Mouse (Mus musculus) embryonic stem cell, embryonic (primary cell): ENCODE measurements around the gene Unc13a.

ENCODE experiments used
- CTCF ChIA-PET, 4 experiments: fragments of 300-600 bp in 2 of 4; fragments of 350-600 bp in 2 of 4; sonication (Branson Sonifier 250); formaldehyde crosslinking; loops; one replicate each; lab custom pipeline; 2022; ENCODE audit warnings: inconsistent platforms in 2 of 4; lab: Charles Lee
- POLR2A ChIA-PET, 4 experiments: fragments of 300-600 bp in 2 of 4; fragments of 350-600 bp in 2 of 4; sonication (Branson Sonifier 250); formaldehyde crosslinking; loops; one replicate each; lab custom pipeline; 2022; ENCODE audit warnings: antibody characterized with exemption in 4 of 4, inconsistent platforms in 1 of 4; lab: Charles Lee

The Unc13a gene

DNA sequence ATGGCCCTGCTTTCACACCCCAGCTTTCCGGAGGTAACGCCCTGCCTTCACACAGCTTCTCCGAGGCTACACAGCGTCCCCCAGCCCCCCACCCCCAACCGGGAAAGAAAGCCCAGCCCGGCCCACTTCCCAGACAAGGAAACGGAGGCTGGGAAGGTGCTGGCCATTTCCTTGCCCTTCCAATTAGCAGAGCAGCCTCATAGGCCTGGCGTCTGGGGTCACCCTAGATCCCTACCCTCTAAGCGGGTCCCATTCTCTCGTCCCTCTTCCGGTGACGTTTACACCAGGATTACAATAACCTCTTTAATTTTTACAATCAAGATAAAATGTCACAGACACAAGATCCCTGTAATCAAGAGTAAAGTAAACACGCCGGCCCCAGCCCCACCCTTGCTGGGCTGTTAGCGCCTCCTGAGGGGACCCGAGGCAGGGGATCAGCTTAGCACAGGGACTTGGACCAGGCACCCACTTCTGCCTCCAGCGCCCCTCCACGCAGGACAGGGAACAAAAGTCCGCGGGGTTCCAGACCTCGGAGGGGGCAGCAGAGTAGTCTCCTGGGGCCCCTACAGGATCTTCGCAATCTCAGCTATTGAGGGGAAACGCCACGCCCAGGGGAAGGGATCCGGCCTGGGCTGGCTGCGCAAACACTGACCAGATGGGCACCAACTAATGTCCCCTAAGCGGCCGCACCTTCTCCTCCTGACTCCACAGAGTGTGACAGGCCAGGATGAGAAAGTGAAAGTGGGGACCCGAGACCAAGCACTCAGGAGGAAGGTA is 29.1 kb upstream of the Unc13a start:
- CTCF ChIA-PET, result interaction anchor here (0.5 to 2.6 kb wide), 11 partner anchors 8 to 296 kb away, joined by 3 to 16 read pairs (median 4); partner anchors contain the start of gene Fcho1 (in 1 of the 4)
- POLR2A ChIA-PET, result interaction anchor here in 3 of 4 experiments (0.6 to 1.7 kb wide), 13 partner anchors 12 to 281 kb away, joined by 3 to 7 read pairs (median 3); partner anchors contain the start of genes Insl3 (in 2 of the 3), Fcho1 (in 1 of the 3) and Jak3 (in 1 of the 3)

- ChIA-PET POLR2A (interaction anchor here in 1 of 4 experiments (0.6 to 0.7 kb wide), 2 partner anchors 10 to 58 kb away, joined by 3 to 8 read pairs; no protein-coding TSS in a partner anchor), CTCF (interaction anchor here in 3 of 4 experiments (0.6 to 3.1 kb wide), 6 partner anchors 9 to 237 kb away, joined by 3 to 9 read pairs (median 3); no protein-coding TSS in a partner anchor)
Measured at GRCm38 (mm10) chr8:71695456-71695855, 23.9 kb upstream of the Unc13a start.

DNA sequence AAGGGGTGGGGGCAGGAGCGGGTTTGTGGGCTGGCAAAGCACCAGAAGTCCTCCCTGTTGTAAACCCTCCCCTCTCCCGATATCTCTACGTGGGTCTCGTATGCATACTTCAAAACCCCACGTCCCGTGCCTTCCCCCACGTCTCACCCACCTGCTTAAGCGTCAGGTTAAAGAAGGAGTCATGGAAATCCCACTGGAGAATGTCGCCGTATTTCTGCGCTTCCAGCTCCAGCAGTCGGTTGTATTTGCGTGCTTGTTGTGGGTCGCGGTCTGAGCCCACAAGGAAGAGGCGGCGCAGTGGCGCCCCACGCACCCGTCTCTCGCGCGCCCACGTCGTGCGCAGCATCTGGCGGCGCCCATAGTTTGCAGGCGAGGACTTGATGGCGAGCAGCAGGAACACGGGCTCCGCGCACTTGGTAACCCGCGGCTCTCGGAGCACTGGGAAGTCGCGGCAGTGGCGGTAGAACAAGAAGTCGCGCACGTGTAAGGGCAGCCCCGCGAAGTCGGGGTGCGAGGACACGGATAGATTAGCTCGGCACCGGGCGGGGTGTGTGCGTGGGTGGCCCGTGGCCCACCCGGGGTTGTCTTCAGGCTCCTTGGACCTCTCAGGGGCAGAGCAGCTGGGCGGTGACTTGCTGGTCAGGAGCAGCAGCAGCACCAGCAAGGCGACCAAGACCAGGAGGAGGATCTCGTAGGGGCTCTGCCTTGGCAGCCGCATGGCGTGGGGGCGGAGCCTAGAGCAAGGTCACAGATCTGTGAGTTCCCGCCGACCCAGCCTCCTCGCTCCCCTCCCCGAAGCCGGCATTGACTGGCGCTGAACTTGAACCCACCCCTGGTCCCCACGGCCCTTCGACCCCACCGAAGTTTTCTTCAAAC is 21.8 kb upstream of the Unc13a start:
- POLR2A ChIA-PET, result interaction anchor here in 3 of 4 experiments (0.6 to 1.5 kb wide), 8 partner anchors 8 to 64 kb away, joined by 3 to 8 read pairs (median 3); no protein-coding TSS in a partner anchor
- CTCF ChIA-PET, result interaction anchor here in 2 of 4 experiments (0.7 to 3.1 kb wide), 3 partner anchors 16 to 1055 kb away, joined by 3 to 9 read pairs (median 3); no protein-coding TSS in a partner anchor

DNA sequence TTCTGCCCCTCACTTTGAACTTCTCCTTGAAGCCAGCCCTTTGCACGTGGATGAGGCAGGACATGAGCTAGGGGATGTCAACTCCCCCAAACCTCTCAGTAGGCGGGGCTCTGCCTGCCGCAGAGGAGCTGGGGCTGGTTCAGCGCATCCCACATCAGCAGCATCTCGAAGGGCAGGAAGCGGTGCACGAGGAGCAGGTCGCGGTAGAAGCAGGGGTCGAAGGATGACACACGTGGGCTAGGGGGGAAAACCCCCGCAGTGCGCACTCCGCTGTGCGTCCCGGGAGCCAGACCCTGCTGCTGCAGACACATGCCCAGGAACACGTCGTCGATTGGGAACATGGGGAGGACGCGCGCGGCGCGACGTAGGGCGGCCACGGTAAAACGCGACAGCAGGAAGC is 21.0 kb upstream of the Unc13a start:
- ChIA-PET CTCF (no interaction called here), POLR2A (interaction anchor here in 2 of 4 experiments (0.8 to 1.4 kb wide), 4 partner anchors 10 to 64 kb away, joined by 3 to 4 read pairs (median 4); no protein-coding TSS in a partner anchor)

- POLR2A ChIA-PET, result interaction anchor here in 3 of 4 experiments (0.6 to 5.6 kb wide), 12 partner anchors 11 to 447 kb away, joined by 3 to 32 read pairs (median 3); partner anchors contain the start of genes Jak3 (in 2 of the 3), Colgalt1 (in 1 of the 3) and Fcho1 (in 1 of the 3)
- CTCF ChIA-PET, result interaction anchor here in 2 of 4 experiments (0.5 to 2.1 kb wide), 4 partner anchors 9 to 39 kb away, joined by 3 to 5 read pairs (median 4); no protein-coding TSS in a partner anchor
Measured at GRCm38 (mm10) chr8:71689028-71689427, 17.5 kb upstream of the Unc13a start, which contains the start of gene Insl3. Insl3 (plus strand) TSS chr8:71689214.

DNA sequence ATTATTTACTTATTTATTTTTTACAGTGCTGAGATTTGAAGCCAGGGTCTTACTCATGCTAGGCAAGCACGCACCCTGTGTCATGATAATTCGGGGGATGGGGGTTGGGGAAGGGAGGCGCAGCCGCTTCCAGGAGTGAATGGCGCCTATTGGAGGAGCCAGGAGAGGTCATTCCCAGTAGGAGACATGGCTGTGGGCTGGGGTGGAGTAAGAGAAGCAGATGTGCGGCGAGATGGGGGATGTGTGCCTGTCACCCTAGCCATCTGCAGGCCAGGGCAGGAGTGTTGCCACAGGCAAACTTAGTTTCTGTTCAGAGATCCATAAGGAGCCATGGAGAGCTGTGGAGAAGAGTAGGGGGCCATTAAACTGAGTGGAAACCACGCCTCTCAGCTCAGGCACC is 16.1 kb upstream of the Unc13a start:
- POLR2A ChIA-PET, result interaction anchor here in 3 of 4 experiments (0.5 to 5.6 kb wide), 19 partner anchors 10 to 220 kb away, joined by 3 to 32 read pairs (median 3); partner anchors contain the start of genes B3gnt3 (in 1 of the 3), Colgalt1 (in 1 of the 3), Fcho1 (in 1 of the 3) and Jak3 (in 1 of the 3)
- CTCF ChIA-PET, result interaction anchor here in 2 of 4 experiments (0.6 to 2.1 kb wide), 3 partner anchors 22 to 91 kb away, joined by 5 to 8 read pairs (median 5); no protein-coding TSS in a partner anchor

GRCm38 (mm10) chr8:71686143-71686734 is 14.7 kb upstream of the Unc13a start:
- ChIA-PET CTCF (interaction anchor here (0.5 to 3.5 kb wide), 24 partner anchors 9 to 1768 kb away, joined by 3 to 28 read pairs (median 4); partner anchors contain the start of genes B3gnt3 (in 1 of the 4) and Tmem221 (in 1 of the 4)), POLR2A (interaction anchor here in 3 of 4 experiments (0.6 to 5.6 kb wide), 35 partner anchors 8 to 648 kb away, joined by 3 to 32 read pairs (median 5); partner anchors contain the start of genes Fcho1 (in 2 of the 3), Jak3 (in 2 of the 3), Unc13a (in 2 of the 3) and B3gnt3 (in 1 of the 3))

DNA sequence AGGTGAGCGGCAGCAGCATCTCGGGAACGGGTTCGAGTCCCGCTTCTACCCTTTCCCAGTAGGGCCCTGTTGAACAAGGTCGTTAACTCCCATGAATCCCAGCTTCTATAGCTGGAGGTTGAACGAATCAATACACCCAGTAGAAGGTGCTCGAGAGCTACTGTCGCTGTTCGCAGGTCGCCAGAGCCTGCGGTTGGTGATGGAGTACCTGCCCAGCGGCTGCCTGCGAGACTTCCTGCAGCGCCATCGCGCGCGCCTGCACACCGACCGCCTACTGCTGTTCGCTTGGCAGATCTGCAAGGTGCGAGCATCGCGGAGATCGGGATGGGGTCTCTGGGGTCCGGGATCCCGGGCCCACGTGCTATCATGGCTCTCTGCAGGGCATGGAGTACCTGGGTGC is 14.0 kb upstream of the Unc13a start:
- ChIA-PET POLR2A (interaction anchor here in 3 of 4 experiments (0.6 to 5.6 kb wide), 34 partner anchors 8 to 285 kb away, joined by 3 to 32 read pairs (median 5); partner anchors contain the start of genes Fcho1 (in 2 of the 3), Jak3 (in 2 of the 3), Unc13a (in 2 of the 3) and B3gnt3 (in 1 of the 3)), CTCF (interaction anchor here (0.5 to 3.5 kb wide), 29 partner anchors 9 to 1767 kb away, joined by 3 to 28 read pairs (median 4); partner anchors contain the start of genes Jak3 (in 2 of the 4), B3gnt3 (in 1 of the 4) and Tmem221 (in 1 of the 4))

- CTCF ChIA-PET, result interaction anchor here (0.6 to 3.5 kb wide), 18 partner anchors 8 to 953 kb away, joined by 3 to 28 read pairs (median 4); partner anchors contain the start of genes Jak3 (in 2 of the 4), B3gnt3 (in 1 of the 4) and Tmem221 (in 1 of the 4)
- POLR2A ChIA-PET, result interaction anchor here in 3 of 4 experiments (0.6 to 5.6 kb wide), 19 partner anchors 8 to 826 kb away, joined by 3 to 32 read pairs (median 6); partner anchors contain the start of genes Unc13a (in 2 of the 3), Jak3 (in 1 of the 3), Mvb12a (in 1 of the 3) and Slc27a1 (in 1 of the 3)
Measured at GRCm38 (mm10) chr8:71684701-71685100, 13.1 kb upstream of the Unc13a start.

GRCm38 (mm10) chr8:71682832-71683231 is 11.3 kb upstream of the Unc13a start:
- CTCF ChIA-PET, result interaction anchor here in 1 of 4 experiments (1.0 kb wide), 1 partner anchor 27 kb away, joined by 3 read pairs; no protein-coding TSS in a partner anchor

GRCm38 (mm10) chr8:71681369-71681915 is 9.9 kb upstream of the Unc13a start:
- ChIA-PET POLR2A (interaction anchor here in 3 of 4 experiments (0.6 to 3.4 kb wide), 16 partner anchors 9 to 191 kb away, joined by 3 to 45 read pairs (median 4); partner anchors contain the start of genes Colgalt1 (in 1 of the 3) and Unc13a (in 1 of the 3)), CTCF (interaction anchor here in 3 of 4 experiments (0.6 to 1.9 kb wide), 7 partner anchors 14 to 307 kb away, joined by 3 to 6 read pairs (median 3); no protein-coding TSS in a partner anchor)

More at GRCm38 (mm10) chr8:71682832-71683231, 11.3 kb upstream of the Unc13a start:
- POLR2A ChIA-PET, result interaction anchor here in 3 of 4 experiments (0.5 to 0.9 kb wide), 4 partner anchors 34 to 202 kb away, joined by 3 to 4 read pairs (median 3); partner anchors contain the start of gene Slc27a1 (in 1 of the 3)

- POLR2A ChIA-PET, result interaction anchor here (0.6 to 6.3 kb wide), 30 partner anchors 8 to 888 kb away, joined by 3 to 45 read pairs (median 4); partner anchors contain the start of genes Arrdc2 (in 1 of the 4), Mrpl34 (in 1 of the 4), Mvb12a (in 1 of the 4) and Slc27a1 (in 1 of the 4)
Measured at GRCm38 (mm10) chr8:71680471-71680870, 8.9 kb upstream of the Unc13a start.

DNA sequence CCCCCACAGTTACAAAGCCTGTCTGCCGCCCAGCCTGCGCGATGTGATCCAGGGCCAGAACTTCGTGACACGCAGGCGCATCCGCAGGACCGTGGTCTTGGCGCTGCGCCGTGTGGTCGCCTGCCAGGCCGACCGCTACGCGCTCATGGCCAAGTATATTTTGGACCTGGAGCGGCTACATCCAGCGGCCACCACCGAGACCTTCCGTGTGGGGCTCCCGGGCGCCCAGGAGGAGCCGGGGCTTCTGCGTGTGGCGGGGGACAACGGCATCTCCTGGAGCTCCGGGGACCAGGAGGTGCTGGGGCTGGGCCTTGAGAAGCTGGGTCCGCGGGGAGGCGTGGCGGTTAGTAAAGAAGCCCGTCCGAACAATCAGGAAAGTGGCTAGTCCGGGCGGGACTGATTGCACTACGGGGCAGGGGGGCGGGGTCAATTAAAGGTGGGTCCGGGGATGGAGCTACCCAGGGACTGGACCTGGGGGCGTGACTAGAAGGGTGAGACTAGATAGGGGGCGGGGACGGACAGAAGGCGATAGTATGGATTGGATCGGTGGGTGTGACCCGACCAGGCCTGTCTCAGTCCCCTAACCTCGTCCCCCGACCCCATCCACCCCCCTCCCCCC is 8.1 kb upstream of the Unc13a start:
- POLR2A ChIA-PET, result interaction anchor here (0.6 to 6.3 kb wide), 28 partner anchors 9 to 887 kb away, joined by 3 to 45 read pairs (median 4); partner anchors contain the start of genes Arrdc2 (in 1 of the 4), Mrpl34 (in 1 of the 4), Mvb12a (in 1 of the 4) and Slc27a1 (in 1 of the 4)
- CTCF ChIA-PET, result interaction anchor here in 3 of 4 experiments (0.6 to 2.0 kb wide), 13 partner anchors 10 to 215 kb away, joined by 3 to 8 read pairs (median 3); partner anchors contain the start of genes Insl3 (in 1 of the 3) and Mrpl34 (in 1 of the 3)

More at GRCm38 (mm10) chr8:71680471-71680870, 8.9 kb upstream of the Unc13a start:
- CTCF ChIA-PET, result interaction anchor here in 3 of 4 experiments (0.6 to 2.0 kb wide), 16 partner anchors 9 to 216 kb away, joined by 3 to 8 read pairs (median 3); partner anchors contain the start of genes Insl3 (in 1 of the 3) and Mrpl34 (in 1 of the 3)

DNA sequence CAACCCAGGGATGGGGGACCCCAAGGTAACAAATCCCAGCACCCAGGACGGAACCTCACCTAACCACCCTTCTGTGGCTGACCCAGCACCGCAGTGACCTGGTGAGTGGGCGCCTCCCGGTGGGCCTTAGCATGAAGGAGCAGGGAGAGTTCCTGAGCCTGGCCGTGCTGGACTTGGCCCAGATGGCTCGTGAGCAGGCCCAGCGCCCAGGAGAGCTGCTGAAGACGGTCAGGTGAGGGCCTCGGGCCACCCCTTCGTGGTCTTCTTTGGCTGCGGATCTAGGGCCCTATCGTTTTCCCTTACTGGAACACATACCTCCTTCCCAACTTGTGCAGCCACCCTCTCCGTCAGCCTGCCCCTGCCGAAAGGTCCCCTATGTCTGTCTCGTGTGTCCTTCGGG is 7.6 kb upstream of the Unc13a start:
- CTCF ChIA-PET, result interaction anchor here in 2 of 4 experiments (0.7 to 2.0 kb wide), 9 partner anchors 10 to 157 kb away, joined by 3 to 8 read pairs (median 4); partner anchors contain the start of gene Insl3 (in 1 of the 2)

More for the DNA sequence above, 7.6 kb upstream of the Unc13a start:
- POLR2A ChIA-PET, result interaction anchor here (0.6 to 6.3 kb wide), 18 partner anchors 8 to 886 kb away, joined by 3 to 45 read pairs (median 4); partner anchors contain the start of genes Arrdc2 (in 1 of the 4), Slc27a1 (in 1 of the 4) and Unc13a (in 1 of the 4)
